Mouse (Mus musculus) intestine, embryonic 15.5 days (tissue): ENCODE data around the gene Mup20. TPM values are rescaled to one million over a fixed set of nuclear protein-coding genes. Genes with fewer than 3 reads are reported as not detected.

Source experiments
- polyA plus RNA-seq: library from polyadenylated mRNA; unstranded; fragments of >200 nt; fragmentation: Nextera tagmentation; extraction: Ambion mirVana; gene quantifications from 2 replicates; pipeline ENCODE4 v1.2.1, GENCODE M21; 2015

Mup20 gene
- polyA plus RNA-seq, 1 experiment from 2014 or later, result not detected

Other genes starting within 250 kb of the Mup20 start
- not detected in 2 replicates for gene Mup5, start 218.9 kb downstream of the Mup20 start, polyA plus RNA-seq
- gene Mup3, start 33.2 kb upstream of the Mup20 start, polyA plus RNA-seq, result not detected in 2 replicates
- gene Mup21, start 96.7 kb upstream of the Mup20 start, polyA plus RNA-seq, result not detected in 2 replicates
- 6.0 and 6.9 TPM in 2 replicates for gene Zfp37, start 176.9 kb upstream of the Mup20 start, polyA plus RNA-seq
- 17.0 and 19.9 TPM in 2 replicates for gene Slc31a2, start 208.4 kb upstream of the Mup20 start, polyA plus RNA-seq